ENCODE assay signal across 34 mouse cellular contexts in genomic region chr7:48762721-48763120, GRCm38 (mm10).
"Had no signal": no experiment of that assay in that cellular context is flagged by ENCODE, and none has a peak within 500 bp of the region (broad histone marks: within the 10 kb centered on the region; RNA-seq: fewer than 3 reads in every experiment).

No protein-coding gene starts in this region.

- H3K4me1 ChIP-seq: heart, embryonic 10.5 days; heart, embryonic 13.5 days; heart, embryonic 15.5 days; hindbrain, embryonic 12.5 days; hindbrain, embryonic 15.5 days; intestine, embryonic 15.5 days; kidney, embryonic 15.5 days had no signal

- H3K9ac ChIP-seq: heart, embryonic 12.5 days; heart, embryonic 13.5 days; heart, embryonic 15.5 days; hindbrain, embryonic 12.5 days; hindbrain, embryonic 13.5 days; hindbrain, embryonic 14.5 days; hindbrain, embryonic 15.5 days; intestine, embryonic 15.5 days; kidney, embryonic 15.5 days had no signal

- H3K9me3 ChIP-seq: heart, embryonic 10.5 days; heart, embryonic 12.5 days; heart, embryonic 13.5 days; heart, embryonic 15.5 days; hindbrain, embryonic 10.5 days; hindbrain, embryonic 12.5 days; hindbrain, embryonic 13.5 days; hindbrain, embryonic 15.5 days; intestine, embryonic 15.5 days; kidney, embryonic 15.5 days had no signal

- H3K27me3 ChIP-seq: heart, embryonic 12.5 days; heart, embryonic 13.5 days; heart, embryonic 15.5 days; hindbrain, embryonic 12.5 days; hindbrain, embryonic 15.5 days; intestine, embryonic 15.5 days; kidney, embryonic 15.5 days had no signal

- H3K27ac ChIP-seq: heart, embryonic 10.5 days; heart, embryonic 13.5 days; heart, embryonic 15.5 days; hindbrain, embryonic 10.5 days; hindbrain, embryonic 12.5 days; hindbrain, embryonic 13.5 days; hindbrain, embryonic 14.5 days; hindbrain, embryonic 15.5 days; hindbrain, postnatal 0 days; intestine, embryonic 15.5 days; kidney, embryonic 15.5 days; kidney, postnatal 0 days; layer of hippocampus, adult 2 months; left cerebral cortex, adult 2 months had no signal

- H3K4me2 ChIP-seq: heart, embryonic 11.5 days; heart, embryonic 12.5 days; heart, embryonic 13.5 days; heart, embryonic 15.5 days; hindbrain, embryonic 12.5 days; hindbrain, embryonic 13.5 days; hindbrain, embryonic 14.5 days; hindbrain, embryonic 15.5 days; intestine, embryonic 15.5 days; kidney, embryonic 15.5 days had no signal

- ATAC-seq: hindbrain, embryonic 16.5 days; hindbrain, postnatal 0 days; inflammation-experienced regulatory T-cells, adult 6 months had no signal

- H3K36me3 ChIP-seq: heart, embryonic 10.5 days; heart, embryonic 12.5 days; heart, embryonic 13.5 days; heart, embryonic 15.5 days; hindbrain, embryonic 10.5 days; hindbrain, embryonic 12.5 days; hindbrain, embryonic 13.5 days; hindbrain, embryonic 15.5 days; intestine, embryonic 15.5 days; kidney, embryonic 15.5 days had no signal

- DNase-seq: heart, postnatal 10 days; heart, postnatal 14 days; heart, postnatal 36 days; heart, postnatal 4 days; kidney, adult 11 months; kidney, adult 18-20 months; kidney, adult 2 months; kidney, adult 8-10 months; kidney, adult 9 months; kidney, postnatal 10 days; kidney, postnatal 14 days; kidney, postnatal 25 days; kidney, postnatal 36 days; kidney, postnatal 4 days; layer of hippocampus, adult 9-11 months; layer of hippocampus, postnatal 36 days had no signal

- H3K4me3 ChIP-seq: heart, embryonic 10.5 days; heart, embryonic 12.5 days; heart, embryonic 13.5 days; heart, embryonic 15.5 days; hindbrain, embryonic 10.5 days; hindbrain, embryonic 12.5 days; hindbrain, embryonic 13.5 days; hindbrain, embryonic 15.5 days; intestine, embryonic 15.5 days; kidney, embryonic 15.5 days; layer of hippocampus, adult 2 months; left cerebral cortex, adult 2 months had no signal
